Mouse (Mus musculus): ENCODE measurements at regions not wholly inside any gene's neighbourhood (a gene's known extent, or its start where the extent isn't known, plus 50 kb on each side); places are given as distances from the start of the nearest gene placed in this dataset.
A peak's percentile ranks its signal among the peaks of the same experiment; 100 is the strongest.

- Histone ChIP-seq H3K4me2 (no peak overlapping the region), H3K27me3 (no peaks in the 10 kb centered on the region), H3K36me3 (no peaks in the 10 kb centered on the region), H3K4me1 (no peaks in the 10 kb centered on the region), H3K27ac (no peak overlapping the region), H3K9me3 (no peaks in the 10 kb centered on the region), H3K4me3 (no peak overlapping the region), H3K9ac (no peak overlapping the region)
- 93% methylated on average over 19 of the region's 19 CpGs for WGBS
- no peak for ATAC-seq (ENCODE audit: insufficient number of reproducible peaks, low FRiP score, low TSS enrichment, low read depth)
Measured at GRCm38 (mm10) chr19:14957727-14958126, 359.9 kb upstream of the Tle4 start.

- Histone ChIP-seq H3K4me2 (no peak overlapping the region), H3K27ac (no peak overlapping the region)
Measured at GRCm38 (mm10) chr19:14957154-14957553, 359.3 kb upstream of the Tle4 start.

GRCm38 (mm10) chr19:14956392-14956791 is 358.5 kb upstream of the Tle4 start:
- Histone ChIP-seq H3K36me3 (no peaks in the 10 kb centered on the region), H3K9ac (no peak overlapping the region), H3K4me3 (no peak overlapping the region), H3K9me3 (no peaks in the 10 kb centered on the region), H3K27me3 (no peaks in the 10 kb centered on the region), H3K4me1 (no peaks in the 10 kb centered on the region), H3K27ac (no peak overlapping the region), H3K4me2 (no peak overlapping the region)
- ATAC-seq (ENCODE audit: insufficient number of reproducible peaks, low FRiP score, low TSS enrichment, low read depth): no peak
- WGBS: 20% methylated on average over 3 of the region's 3 CpGs

More at GRCm38 (mm10) chr19:14957154-14957553, 359.3 kb upstream of the Tle4 start:
- Histone ChIP-seq H3K4me1 (no peaks in the 10 kb centered on the region), H3K9me3 (no peaks in the 10 kb centered on the region), H3K4me3 (no peak overlapping the region), H3K36me3 (no peaks in the 10 kb centered on the region), H3K27me3 (no peaks in the 10 kb centered on the region), H3K9ac (no peak overlapping the region)
- WGBS: 68% methylated on average over 10 of the region's 10 CpGs
- no peak for ATAC-seq (ENCODE audit: insufficient number of reproducible peaks, low FRiP score, low TSS enrichment, low read depth)

GRCm38 (mm10) chr19:14955969-14956368 is 358.1 kb upstream of the Tle4 start:
- no peak for ATAC-seq (ENCODE audit: insufficient number of reproducible peaks, low FRiP score, low TSS enrichment, low read depth)

GRCm38 (mm10) chr19:14940207-14940952 is 342.5 kb upstream of the Tle4 start:
- Histone ChIP-seq H3K4me1 (no peaks in the 10 kb centered on the region), H3K27ac (no peak overlapping the region), H3K9me3 (no peaks in the 10 kb centered on the region), H3K4me3 (no peak overlapping the region), H3K9ac (no peak overlapping the region), H3K4me2 (no peak overlapping the region), H3K36me3 (no peaks in the 10 kb centered on the region), H3K27me3 (no peaks in the 10 kb centered on the region)
- WGBS: 45% methylated on average over 9 of the region's 9 CpGs
- ATAC-seq (ENCODE audit: insufficient number of reproducible peaks, low FRiP score, low TSS enrichment, low read depth): no peak

More at GRCm38 (mm10) chr19:14955969-14956368, 358.1 kb upstream of the Tle4 start:
- Histone ChIP-seq H3K4me3 (no peak overlapping the region), H3K9ac (no peak overlapping the region), H3K9me3 (no peaks in the 10 kb centered on the region), H3K36me3 (no peaks in the 10 kb centered on the region), H3K4me1 (no peaks in the 10 kb centered on the region), H3K4me2 (no peak overlapping the region), H3K27me3 (no peaks in the 10 kb centered on the region), H3K27ac (no peak overlapping the region)
- WGBS: 44% methylated on average over 3 of the region's 3 CpGs

GRCm38 (mm10) chr19:14922238-14922637 is 324.4 kb upstream of the Tle4 start:
- H3K27ac ChIP-seq: no peak overlapping the region
- H3K9me3 ChIP-seq: no peaks in the 10 kb centered on the region
- no peak overlapping the region for H3K4me3 ChIP-seq
- no peaks in the 10 kb centered on the region for H3K36me3 ChIP-seq
- WGBS: 47% methylated on average over 1 of the region's 1 CpGs
- no peaks in the 10 kb centered on the region for H3K27me3 ChIP-seq
- no peak for ATAC-seq (ENCODE audit: insufficient number of reproducible peaks, low FRiP score, low TSS enrichment, low read depth)
- H3K4me1 ChIP-seq: no peaks in the 10 kb centered on the region
- H3K4me2 ChIP-seq: no peak overlapping the region
- no peak overlapping the region for H3K9ac ChIP-seq

- Histone ChIP-seq H3K4me2 (no peak overlapping the region), H3K9me3 (no peaks in the 10 kb centered on the region), H3K9ac (no peak overlapping the region), H3K27me3 (no peaks in the 10 kb centered on the region), H3K36me3 (no peaks in the 10 kb centered on the region), H3K27ac (no peak overlapping the region), H3K4me1 (no peaks in the 10 kb centered on the region), H3K4me3 (no peak overlapping the region)
- WGBS: 87% methylated on average over 11 of the region's 11 CpGs
- no peak for ATAC-seq (ENCODE audit: insufficient number of reproducible peaks, low FRiP score, low TSS enrichment, low read depth)
Measured at GRCm38 (mm10) chr19:14911056-14911850, 313.4 kb upstream of the Tle4 start.

GRCm38 (mm10) chr19:14894875-14895274 is 297.0 kb upstream of the Tle4 start:
- H3K27ac ChIP-seq: no peak overlapping the region
- H3K4me1 ChIP-seq: peaks cover 11% of the 10 kb centered on the region
- H3K9ac ChIP-seq: no peak overlapping the region
- H3K4me2 ChIP-seq: no peak overlapping the region
- no peak for ATAC-seq (ENCODE audit: insufficient number of reproducible peaks, low FRiP score, low TSS enrichment, low read depth)
- H3K9me3 ChIP-seq: no peaks in the 10 kb centered on the region
- WGBS: 75% methylated on average over 2 of the region's 2 CpGs
- H3K36me3 ChIP-seq: no peaks in the 10 kb centered on the region
- H3K27me3 ChIP-seq: no peaks in the 10 kb centered on the region
- no peak overlapping the region for H3K4me3 ChIP-seq

GRCm38 (mm10) chr19:14892390-14892758 is 294.5 kb upstream of the Tle4 start:
- no peak for ATAC-seq (ENCODE audit: insufficient number of reproducible peaks, low FRiP score, low TSS enrichment, low read depth)
- Histone ChIP-seq H3K4me2 (no peak overlapping the region), H3K27ac (no peak overlapping the region), H3K36me3 (no peaks in the 10 kb centered on the region), H3K4me1 (peaks cover 12% of the 10 kb centered on the region), H3K9me3 (no peaks in the 10 kb centered on the region), H3K9ac (no peak overlapping the region), H3K27me3 (peaks cover 22% of the 10 kb centered on the region; the same call in 1 of the 2 replicates), H3K4me3 (no peak overlapping the region)
- WGBS: 30% methylated on average over 6 of the region's 6 CpGs

- Histone ChIP-seq H3K4me1 (peaks cover 12% of the 10 kb centered on the region), H3K9me3 (no peaks in the 10 kb centered on the region), H3K27ac (no peak overlapping the region), H3K27me3 (peaks cover 23% of the 10 kb centered on the region; the same call in 1 of the 2 replicates), H3K36me3 (no peaks in the 10 kb centered on the region), H3K4me3 (no peak overlapping the region), H3K9ac (no peak overlapping the region), H3K4me2 (no peak overlapping the region; the same call in 1 of the 2 replicates)
- ATAC-seq (ENCODE audit: insufficient number of reproducible peaks, low FRiP score, low TSS enrichment, low read depth): no peak
- 16% methylated on average over 7 of the region's 8 CpGs for WGBS
Measured at GRCm38 (mm10) chr19:14891689-14892389, 294.0 kb upstream of the Tle4 start.

GRCm38 (mm10) chr19:14891090-14891428 is 293.2 kb upstream of the Tle4 start:
- Histone ChIP-seq H3K27ac (no peak overlapping the region), H3K4me1 (peaks cover 12% of the 10 kb centered on the region), H3K9ac (no peak overlapping the region), H3K36me3 (no peaks in the 10 kb centered on the region), H3K27me3 (peaks cover 23% of the 10 kb centered on the region; the same call in 1 of the 2 replicates), H3K4me2 (peak overlapping the region; percentile 42), H3K4me3 (peak overlapping the region; percentile 21), H3K9me3 (no peaks in the 10 kb centered on the region)
- ATAC-seq (ENCODE audit: insufficient number of reproducible peaks, low FRiP score, low TSS enrichment, low read depth): no peak
- under 1% methylated on average over 9 of the region's 9 CpGs for WGBS

Data from limb, embryonic 15.5 days (tissue).